Mouse (Mus musculus): ENCODE results near the gene Olfr801. TPM values are rescaled to one million over a fixed set of nuclear protein-coding genes. Genes with fewer than 3 reads are reported as not detected.

Olfr801 gene
- not detected for total RNA-seq (2021)
- long read RNA-seq, experiment 1 = 0 reads
- long read RNA-seq, experiment 2 = 0 reads

GRCm38 (mm10) chr10:129673765-129674164 lies at the start of gene Olfr801:
Gene Olfr801, minus strand, starts transcription at chr10:129673865.
- DNase-seq = no peak

- no peak for DNase-seq
Measured at GRCm38 (mm10) chr10:129702910-129703309, 29.2 kb upstream of the Olfr801 start, which contains the start of gene Olfr804. Gene Olfr804, plus strand, starts transcription at chr10:129703210.

- DNase-seq = no peak
Measured at GRCm38 (mm10) chr10:129694186-129694585, 20.5 kb upstream of the Olfr801 start, which contains the start of gene Olfr803. Gene Olfr803, minus strand, starts transcription at chr10:129694286.

GRCm38 (mm10) chr10:129688069-129688468 lies 14.4 kb upstream of the Olfr801 start, which contains the start of gene Olfr802:
Gene Olfr802, minus strand, starts transcription at chr10:129688169.
- DNase-seq = no peak

- no peak for DNase-seq
Measured at GRCm38 (mm10) chr10:129657394-129657793, 16.3 kb downstream of the Olfr801 start, which contains the start of gene Olfr800. Gene Olfr800, plus strand, starts transcription at chr10:129657694.

GRCm38 (mm10) chr10:129651763-129652162 lies 21.9 kb downstream of the Olfr801 start:
- no peak for DNase-seq

- DNase-seq = no peak
Measured at GRCm38 (mm10) chr10:129637184-129637583, 36.5 kb downstream of the Olfr801 start, which contains the start of gene Olfr799. Gene Olfr799, plus strand, starts transcription at chr10:129637484.

GRCm38 (mm10) chr10:129627834-129628233 lies 45.8 kb downstream of the Olfr801 start, which contains the start of gene Olfr798:
Gene Olfr798, minus strand, starts transcription at chr10:129627934.
- no peak for DNase-seq

GRCm38 (mm10) chr10:129623251-129623650 lies 50.4 kb downstream of the Olfr801 start:
- no peak for DNase-seq

- DNase-seq = no peak
Measured at GRCm38 (mm10) chr10:129621724-129622123, 51.9 kb downstream of the Olfr801 start.

Other genes with a start within 250 kb of the Olfr801 start
- not detected for gene Olfr786, start 246.6 kb downstream of the Olfr801 start, total RNA-seq (2021)
- not detected for gene Olfr787, start 212.0 kb downstream of the Olfr801 start, total RNA-seq (2021)
- not detected for gene Olfr788, start 202.9 kb downstream of the Olfr801 start, total RNA-seq (2021)
- not detected for gene Olfr789, start 189.1 kb downstream of the Olfr801 start, total RNA-seq (2021)
- not detected for gene Olfr790, start 175.4 kb downstream of the Olfr801 start, total RNA-seq (2021)
- gene Olfr791, start 152.1 kb downstream of the Olfr801 start, total RNA-seq (2021) = not detected
- gene Olfr792, start 134.7 kb downstream of the Olfr801 start, total RNA-seq (2021) = not detected
- not detected for gene Olfr794, start 106.2 kb downstream of the Olfr801 start, total RNA-seq (2021)
- not detected for gene Olfr796, start 61.3 kb downstream of the Olfr801 start, total RNA-seq (2021)
- gene Olfr798, start 45.9 kb downstream of the Olfr801 start, total RNA-seq (2021) = not detected
- not detected for gene Olfr799, start 36.4 kb downstream of the Olfr801 start, total RNA-seq (2021)
- not detected for gene Olfr800, start 16.2 kb downstream of the Olfr801 start, total RNA-seq (2021)
- gene Olfr802, start 14.3 kb upstream of the Olfr801 start, total RNA-seq (2021) = not detected
- gene Olfr803, start 20.4 kb upstream of the Olfr801 start, total RNA-seq (2021) = not detected
- gene Olfr804, start 29.3 kb upstream of the Olfr801 start, total RNA-seq (2021) = not detected
- gene Olfr805, start 55.5 kb upstream of the Olfr801 start, total RNA-seq (2021) = not detected
- gene Olfr806, start 68.1 kb upstream of the Olfr801 start, total RNA-seq (2021) = not detected
- gene Olfr807, start 83.9 kb upstream of the Olfr801 start, total RNA-seq (2021) = not detected
- not detected for gene Olfr808, start 91.6 kb upstream of the Olfr801 start, total RNA-seq (2021)
- not detected for gene Olfr809, start 100.8 kb upstream of the Olfr801 start, total RNA-seq (2021)
- gene Olfr810, start 121.1 kb upstream of the Olfr801 start, total RNA-seq (2021) = not detected
- gene Olfr811, start 130.5 kb upstream of the Olfr801 start, total RNA-seq (2021) = not detected
- not detected for gene Olfr812, start 172.2 kb upstream of the Olfr801 start, total RNA-seq (2021)
- gene Olfr813, start 181.5 kb upstream of the Olfr801 start, total RNA-seq (2021) = not detected
- gene Olfr814, start 206.0 kb upstream of the Olfr801 start, total RNA-seq (2021) = not detected
- not detected for gene Olfr815, start 232.0 kb upstream of the Olfr801 start, total RNA-seq (2021)
- gene Olfr816, start 241.7 kb upstream of the Olfr801 start, total RNA-seq (2021) = not detected

Data from gastrocnemius, postnatal 25 days (tissue).